Mouse (Mus musculus) small intestine, adult 2 months (tissue): ENCODE measurements around the gene Vrk1.

ENCODE experiments used
- CTCF ChIP-seq: fragments of 200-500 bp; IDR thresholded peaks from 2 replicates; pipeline ENCODE4 v1.5.1; 2012; ENCODE audit warnings: low read depth, mild to moderate bottlenecking, control low read depth, inconsistent platforms, low read length, moderate library complexity, mixed read lengths; ENCODE audit not compliant: insufficient replicate concordance, insufficient read length; ENCODE audit errors: extremely low read depth
- POLR2A ChIP-seq: fragments of 200-500 bp; IDR thresholded peaks from 2 replicates; pipeline ENCODE4 v1.6.1; 2012; ENCODE audit warnings: low read depth, mild to moderate bottlenecking, control low read depth, inconsistent platforms, low read length, moderate library complexity

- TF ChIP-seq POLR2A = no peak
- no peak for TF ChIP-seq CTCF
Observed at GRCm38 (mm10) chr12:106094827-106095226, 84.8 kb downstream of the Vrk1 start.
